Mouse (Mus musculus) stomach, postnatal 0 days (tissue): ENCODE results near the gene Sh3glb2. TPM values are rescaled to one million over a fixed set of nuclear protein-coding genes. Genes with fewer than 3 reads are reported as not detected.

ENCODE experiments used
- ATAC-seq: fragments of 200-750 bp; cut with Nextera tagmentation; 2 replicates; pipeline ENCODE4 v1.8.0; 2017; ENCODE audit not compliant: low FRiP score, low TSS enrichment
- DNase-seq: peaks from one replicate; pipeline ENCODE4 v3.0.0-alpha.2; 2016; ENCODE audit warnings: low spot score
- H3K27ac ChIP-seq: fragments of 300-500 bp; sonication (generic); replicated peaks from 2 replicates; pipeline ENCODE4 v1.5.1; 2014; ENCODE audit warnings: mild to moderate bottlenecking, control low read depth
- H3K27me3 ChIP-seq: fragments of 300-500 bp; sonication (generic); 2 replicates; pipeline ENCODE4 v1.6.1; 2014; ENCODE audit warnings: low read length; ENCODE audit not compliant: control insufficient read depth, insufficient read depth
- H3K36me3 ChIP-seq: fragments of 300-500 bp; sonication (generic); 2 replicates; pipeline ENCODE4 v1.6.1; 2014; ENCODE audit warnings: low read length, mixed read lengths; ENCODE audit not compliant: control insufficient read depth, insufficient read depth
- H3K4me1 ChIP-seq: fragments of 300-500 bp; sonication (generic); replicated peaks from 2 replicates; pipeline ENCODE4 v1.6.1; 2014; ENCODE audit warnings: antibody characterized with exemption; ENCODE audit not compliant: control insufficient read depth, insufficient read depth
- H3K4me2 ChIP-seq: fragments of 300-500 bp; sonication (generic); replicated peaks from 2 replicates; pipeline ENCODE4 v1.6.1; 2014; ENCODE audit warnings: low read depth, mild to moderate bottlenecking, control low read depth, moderate library complexity
- H3K4me3 ChIP-seq: fragments of 300-500 bp; sonication (generic); 2 replicates; pipeline ENCODE4 v1.5.1; 2014; ENCODE audit warnings: low read depth, low read length, control low read depth
- H3K9ac ChIP-seq: fragments of 300-500 bp; sonication (generic); 2 replicates; pipeline ENCODE4 v1.6.1; 2014; ENCODE audit warnings: mild to moderate bottlenecking, low read length, control low read depth, mixed read lengths
- H3K9me3 ChIP-seq: fragments of 300-500 bp; sonication (generic); 2 replicates; pipeline ENCODE4 v1.6.1; 2016; ENCODE audit warnings: low read length; ENCODE audit not compliant: control insufficient read depth
- CTCF ChIP-seq: IDR thresholded peaks from 2 replicates; pipeline ENCODE4 v1.5.1; 2016; ENCODE audit warnings: antibody characterized with exemption, low read depth, mild to moderate bottlenecking, moderate library complexity
- EP300 ChIP-seq: optimal IDR thresholded peaks from 2 replicates; pipeline ENCODE3; 2016; ENCODE audit warnings: antibody characterized with exemption
- WGBS: fragments of 180-500 bp; shearing (Covaris S2); extraction: QIAGEN DNeasy Blood & Tissue Kit; methylation state at CpG from one replicate; pipeline ENCODE4 v1.1.7; 2014; 5-methylcytosine and 5-hydroxymethylcytosine counted together
- polyA plus RNA-seq: library from polyadenylated mRNA; unstranded; fragments of >200 nt; fragmentation: Nextera tagmentation; extraction: Ambion mirVana; gene quantifications from 2 replicates; pipeline ENCODE4 v1.2.1, GENCODE M21; 2015

Gene Sh3glb2
- polyA plus RNA-seq, 1 experiment from 2014 or later: 84.9 TPM

DNA sequence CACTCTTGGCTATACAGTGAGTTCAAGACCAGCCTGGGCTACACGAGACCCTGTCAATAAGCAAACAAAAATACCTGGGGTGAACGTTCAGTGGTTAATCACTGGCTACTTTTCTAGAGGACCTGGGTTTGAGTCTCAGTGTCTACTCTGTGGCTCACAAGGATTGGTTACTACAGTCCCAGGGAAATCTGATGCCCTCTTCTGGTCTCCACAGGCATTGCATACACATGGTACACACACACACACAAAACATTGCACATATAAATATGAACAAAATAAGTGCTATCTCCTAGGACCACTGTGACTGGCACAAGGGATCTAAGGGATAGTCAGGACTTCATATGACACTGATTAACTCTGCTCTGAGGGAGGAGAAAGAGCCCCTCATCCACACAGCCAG lies 29.9 kb upstream of the Sh3glb2 start:
- DNase-seq: no peak
- Histone ChIP-seq H3K4me1 (peaks cover 4% of the 10 kb centered on the region; the same call in 1 of the 2 replicates), H3K36me3 (0 out of 2 replicates have a peak, but pooled peaks cover under 1% of the 10 kb centered on the region), H3K4me2 (no peak overlapping the region), H3K4me3 (no peak overlapping the region), H3K27ac (no peak overlapping the region), H3K9ac (no peak overlapping the region), H3K27me3 (no peaks in the 10 kb centered on the region), H3K9me3 (no peaks in the 10 kb centered on the region)
- TF ChIP-seq EP300: no peak
- TF ChIP-seq CTCF: peak; percentile 49
- 89% methylated on average over 2 of the region's 2 CpGs for WGBS
- ATAC-seq: no peak

DNA sequence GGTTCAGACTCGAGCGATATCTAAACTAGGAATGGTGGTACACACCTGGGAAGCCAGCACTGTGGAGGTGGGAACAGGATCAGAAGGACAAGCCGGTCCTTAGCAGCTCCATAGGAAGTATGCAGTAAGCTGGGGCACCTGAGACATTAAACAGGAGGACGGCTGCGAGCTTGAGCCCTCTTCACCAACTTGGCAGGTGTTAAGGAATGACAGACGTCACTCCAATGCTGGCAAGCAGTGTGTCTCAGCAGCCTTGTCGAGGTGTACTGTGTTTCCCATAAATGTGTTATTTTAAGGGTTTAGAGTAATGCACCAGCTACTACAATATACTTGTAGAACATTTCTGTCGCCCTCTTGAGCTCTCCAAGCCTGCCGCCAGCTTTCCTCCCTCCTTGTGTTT lies 27.8 kb upstream of the Sh3glb2 start:
- ATAC-seq: no peak
- H3K4me3 ChIP-seq: no peak overlapping the region
- no peaks in the 10 kb centered on the region for H3K9me3 ChIP-seq
- H3K27ac ChIP-seq: no peak overlapping the region
- peaks cover 9% of the 10 kb centered on the region; the same call in 1 of the 2 replicates for H3K36me3 ChIP-seq
- no peaks in the 10 kb centered on the region for H3K27me3 ChIP-seq
- H3K9ac ChIP-seq: no peak overlapping the region
- H3K4me2 ChIP-seq: no peak overlapping the region
- WGBS: 84% methylated on average over 9 of the region's 9 CpGs
- DNase-seq: no peak
- no peaks in the 10 kb centered on the region for H3K4me1 ChIP-seq
- TF ChIP-seq EP300 (no peak), CTCF (no peak)

DNA sequence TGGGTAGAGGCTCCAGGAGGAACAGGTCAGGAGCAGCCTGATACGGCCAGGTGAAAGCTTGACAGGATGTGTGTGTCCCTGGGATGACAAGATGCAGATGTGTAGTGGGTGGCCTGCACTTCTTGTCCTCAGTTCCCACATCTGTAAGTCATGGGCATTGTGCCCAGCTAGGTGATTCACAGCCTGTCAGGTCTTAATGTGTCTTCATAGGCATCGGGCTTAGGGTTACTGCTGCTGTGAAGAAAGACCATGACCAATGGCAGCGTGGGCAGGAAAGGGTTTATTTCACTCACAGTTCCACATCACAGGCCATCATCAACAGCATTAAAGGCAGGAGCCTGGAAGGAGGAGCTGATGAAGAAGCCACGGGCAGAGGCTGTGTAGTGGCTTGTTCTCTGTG lies 26.5 kb upstream of the Sh3glb2 start:
- ATAC-seq: no peak
- H3K9me3 ChIP-seq: no peaks in the 10 kb centered on the region
- 74% methylated on average over 4 of the region's 4 CpGs for WGBS

DNA sequence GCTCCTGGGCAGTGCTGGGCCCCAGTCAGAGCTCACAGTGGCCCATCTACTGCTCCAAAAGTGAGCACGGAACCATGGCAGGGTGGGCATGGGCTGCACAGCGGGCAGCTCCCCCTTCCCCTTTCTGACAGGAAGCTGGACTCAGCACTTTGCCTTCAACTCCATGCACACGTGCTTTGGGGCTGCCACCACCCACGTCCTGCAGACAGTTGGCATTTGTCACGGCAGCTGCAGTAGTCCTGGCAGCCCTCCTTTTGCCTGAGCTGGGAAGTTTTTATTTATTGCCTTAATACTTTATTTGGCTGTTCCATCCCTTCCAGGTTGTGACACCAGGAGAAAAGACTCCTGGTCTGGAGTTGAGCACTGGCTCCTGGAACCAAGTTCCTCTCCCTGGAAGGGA lies 25.7 kb upstream of the Sh3glb2 start:
- peaks cover 11% of the 10 kb centered on the region; the same call in 1 of the 2 replicates for H3K36me3 ChIP-seq
- H3K9ac ChIP-seq: no peak overlapping the region
- ATAC-seq: no peak
- H3K4me1 ChIP-seq: no peaks in the 10 kb centered on the region
- H3K4me3 ChIP-seq: no peak overlapping the region
- no peaks in the 10 kb centered on the region for H3K27me3 ChIP-seq
- H3K27ac ChIP-seq: no peak overlapping the region
- H3K4me2 ChIP-seq: no peak overlapping the region
- DNase-seq: no peak
- 73% methylated on average over 5 of the region's 5 CpGs for WGBS
- TF ChIP-seq EP300 (no peak), CTCF (no peak)
- no peaks in the 10 kb centered on the region for H3K9me3 ChIP-seq

More for the DNA sequence above, 26.5 kb upstream of the Sh3glb2 start:
- peaks cover 11% of the 10 kb centered on the region; the same call in 1 of the 2 replicates for H3K36me3 ChIP-seq
- no peak overlapping the region for H3K4me2 ChIP-seq
- H3K9ac ChIP-seq: no peak overlapping the region
- no peaks in the 10 kb centered on the region for H3K4me1 ChIP-seq
- H3K27ac ChIP-seq: no peak overlapping the region
- H3K27me3 ChIP-seq: no peaks in the 10 kb centered on the region
- no peak for DNase-seq
- TF ChIP-seq CTCF (no peak), EP300 (no peak)
- H3K4me3 ChIP-seq: no peak overlapping the region

DNA sequence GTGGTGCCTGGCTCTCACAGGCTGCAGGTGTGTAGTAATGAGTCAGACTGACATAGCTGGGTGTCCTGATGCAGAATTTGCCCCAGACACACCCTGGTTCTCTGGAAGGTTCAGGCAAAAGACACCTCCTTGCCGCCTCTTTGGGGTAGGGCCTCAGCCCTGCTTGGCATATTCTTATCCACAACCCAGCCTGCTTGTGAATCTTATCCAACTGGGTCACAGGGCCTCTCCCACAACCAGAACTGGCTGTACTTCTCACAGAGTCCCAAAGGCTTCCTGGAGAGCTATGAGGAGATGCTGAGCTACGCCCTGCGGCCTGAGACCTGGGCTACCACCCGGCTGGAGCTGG lies 22.2 kb upstream of the Sh3glb2 start:
- Histone ChIP-seq H3K4me3 (no peak overlapping the region), H3K27me3 (no peaks in the 10 kb centered on the region), H3K9me3 (no peaks in the 10 kb centered on the region), H3K27ac (peak overlapping the region; percentile 74), H3K36me3 (peaks cover 19% of the 10 kb centered on the region), H3K4me2 (no peak overlapping the region), H3K4me1 (no peaks in the 10 kb centered on the region), H3K9ac (no peak overlapping the region)
- TF ChIP-seq CTCF (no peak), EP300 (no peak)
- no peak for DNase-seq
- peak; percentile 77 for ATAC-seq
- 73% methylated on average over 4 of the region's 4 CpGs for WGBS

DNA sequence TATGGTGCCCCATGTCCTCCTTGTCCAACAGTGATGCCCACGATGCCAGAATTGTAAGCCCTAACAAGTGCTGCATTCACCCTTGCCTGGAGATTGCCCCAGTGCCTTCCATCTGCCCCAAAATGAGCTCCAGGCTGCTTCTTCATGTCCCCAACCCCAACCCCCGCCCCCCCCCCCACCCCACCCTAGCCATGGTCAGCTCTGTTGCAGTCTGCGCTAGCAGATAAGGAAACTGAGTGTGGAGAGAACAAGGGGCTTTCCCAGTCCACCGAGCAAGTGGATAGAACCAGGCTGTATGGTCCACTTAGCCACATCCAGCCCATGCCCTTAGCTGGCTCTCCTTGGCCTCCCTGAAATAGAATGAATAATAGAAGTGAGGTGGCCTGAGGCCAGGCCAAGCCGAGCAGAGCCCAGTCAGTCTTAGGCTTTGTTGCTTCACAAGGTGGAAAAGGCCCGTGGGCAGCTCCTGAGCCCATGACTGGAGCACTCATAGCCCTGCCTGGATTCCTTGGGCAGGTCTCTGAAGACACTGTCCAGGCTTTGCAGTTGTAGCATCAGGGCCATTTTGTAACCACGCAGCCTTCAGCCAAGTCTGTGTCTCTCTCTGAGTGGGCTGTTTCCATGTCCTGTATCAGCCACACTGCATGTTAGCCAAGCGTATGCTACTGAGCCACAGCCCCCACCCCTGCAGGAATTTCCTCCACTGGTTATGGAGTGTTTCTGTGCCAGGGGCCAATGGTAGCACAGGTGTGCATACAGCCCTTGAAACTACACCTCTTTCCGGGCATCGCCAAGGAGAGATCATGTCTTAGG lies 21.6 kb upstream of the Sh3glb2 start:
- Histone ChIP-seq H3K4me3 (no peak overlapping the region), H3K4me1 (no peaks in the 10 kb centered on the region), H3K36me3 (peaks cover 22% of the 10 kb centered on the region), H3K27me3 (no peaks in the 10 kb centered on the region), H3K4me2 (no peak overlapping the region), H3K27ac (peak overlapping the region; percentile 61), H3K9ac (no peak overlapping the region), H3K9me3 (no peaks in the 10 kb centered on the region)
- no peak for ATAC-seq
- TF ChIP-seq EP300 (no peak), CTCF (no peak)
- WGBS: 85% methylated on average over 10 of the region's 10 CpGs
- DNase-seq: no peak
